Mouse (Mus musculus) ES-Bruce4 (cell line): ENCODE data around the gene Mrps7. TPM values are rescaled to one million over a fixed set of nuclear protein-coding genes. Genes with fewer than 3 reads are reported as not detected.
A peak's percentile ranks its signal among the peaks of the same experiment; 100 is the strongest.

Source experiments
- H3K27ac ChIP-seq: 2 replicates; pipeline ENCODE4 v1.5.1; 2012; ENCODE audit warnings: low read length, inconsistent platforms; ENCODE audit not compliant: insufficient read depth
- H3K27me3 ChIP-seq: 2 replicates; pipeline ENCODE4 v1.6.1; 2012; ENCODE audit warnings: mild to moderate bottlenecking, low read length, inconsistent platforms; ENCODE audit not compliant: control insufficient read depth, poor library complexity, insufficient read depth, severe bottlenecking
- H3K36me3 ChIP-seq: 2 replicates; pipeline ENCODE4 v1.6.1; 2012; ENCODE audit warnings: inconsistent platforms, mild to moderate bottlenecking, low read length, moderate library complexity; ENCODE audit not compliant: control insufficient read depth, poor library complexity, insufficient read depth, severe bottlenecking
- H3K4me1 ChIP-seq: one replicate; pipeline ENCODE4 v1.8.1; 2011; ENCODE audit warnings: low read length; ENCODE audit not compliant: control insufficient read depth, insufficient read depth
- H3K4me3 ChIP-seq: 2 replicates; pipeline ENCODE4 v1.5.1; 2011; ENCODE audit warnings: low read depth, mild to moderate bottlenecking, low read length
- H3K9ac ChIP-seq: 2 replicates; pipeline ENCODE4 v1.6.1; 2012; ENCODE audit warnings: low read depth, mild to moderate bottlenecking, inconsistent platforms; ENCODE audit not compliant: poor library complexity, severe bottlenecking
- H3K9me3 ChIP-seq: replicated peaks from 2 replicates; pipeline ENCODE4 v1.6.1; 2012; ENCODE audit warnings: mild to moderate bottlenecking, low read length, inconsistent platforms; ENCODE audit not compliant: control insufficient read depth, poor library complexity, insufficient read depth, severe bottlenecking
- CTCF ChIP-seq: IDR thresholded peaks from one replicate; pipeline ENCODE4 v1.8.1; 2011; ENCODE audit warnings: low read depth, low read length
- EP300 ChIP-seq: IDR thresholded peaks from 2 replicates; pipeline ENCODE4 v1.6.1; 2011; ENCODE audit warnings: low read depth, low read length; ENCODE audit not compliant: insufficient read depth
- POLR2A ChIP-seq: IDR thresholded peaks from one replicate; pipeline ENCODE4 v1.8.1; 2011; ENCODE audit warnings: low read length; ENCODE audit not compliant: insufficient read depth
- polyA plus RNA-seq: library from polyadenylated mRNA; stranded (reverse); fragments of >200 nt; gene quantifications from 2 replicates; pipeline ENCODE4 v1.2.4, GENCODE M21; 2011; ENCODE audit warnings: low read depth; ENCODE audit not compliant: missing spikeins, insufficient read depth, insufficient read length

Gene Mrps7
- polyA plus RNA-seq, 1 experiment: 35.5 TPM

- no peaks in the 10 kb centered on the region for H3K36me3 ChIP-seq
- no peaks in the 10 kb centered on the region for H3K27me3 ChIP-seq
- no peak overlapping the region for H3K27ac ChIP-seq
- no peak for TF ChIP-seq EP300
- no peak for TF ChIP-seq POLR2A
- no peaks in the 10 kb centered on the region for H3K9me3 ChIP-seq
- H3K4me1 ChIP-seq: peaks cover 4% of the 10 kb centered on the region
- no peak overlapping the region for H3K4me3 ChIP-seq
- no peak overlapping the region for H3K9ac ChIP-seq
Measured at GRCm38 (mm10) chr11:115634109-115634508, 30.4 kb downstream of the Mrps7 start.

GRCm38 (mm10) chr11:115635041-115635440, 31.3 kb downstream of the Mrps7 start:
- Histone ChIP-seq H3K9ac (no peak overlapping the region), H3K27ac (no peak overlapping the region), H3K4me1 (peaks cover 9% of the 10 kb centered on the region), H3K36me3 (no peaks in the 10 kb centered on the region), H3K27me3 (no peaks in the 10 kb centered on the region), H3K9me3 (no peaks in the 10 kb centered on the region), H3K4me3 (no peak overlapping the region)
- no peak for TF ChIP-seq POLR2A
- TF ChIP-seq CTCF: peak; percentile 45

- no peaks in the 10 kb centered on the region for H3K9me3 ChIP-seq
- TF ChIP-seq EP300 (no peak), CTCF (no peak), POLR2A (no peak)
- no peaks in the 10 kb centered on the region for H3K36me3 ChIP-seq
- H3K27me3 ChIP-seq: no peaks in the 10 kb centered on the region
- no peak overlapping the region for H3K4me3 ChIP-seq
- no peak overlapping the region for H3K27ac ChIP-seq
- H3K9ac ChIP-seq: no peak overlapping the region
- H3K4me1 ChIP-seq: peaks cover 9% of the 10 kb centered on the region
Measured at GRCm38 (mm10) chr11:115635484-115635883, 31.8 kb downstream of the Mrps7 start.

GRCm38 (mm10) chr11:115636960-115637359, 33.2 kb downstream of the Mrps7 start:
- no peaks in the 10 kb centered on the region for H3K27me3 ChIP-seq
- H3K4me1 ChIP-seq: peaks cover 13% of the 10 kb centered on the region
- TF ChIP-seq POLR2A (no peak), CTCF (no peak), EP300 (no peak)
- H3K27ac ChIP-seq: no peak overlapping the region
- H3K36me3 ChIP-seq: no peaks in the 10 kb centered on the region
- no peak overlapping the region for H3K4me3 ChIP-seq
- no peak overlapping the region for H3K9ac ChIP-seq
- H3K9me3 ChIP-seq: no peaks in the 10 kb centered on the region

GRCm38 (mm10) chr11:115638498-115639409, 35.0 kb downstream of the Mrps7 start:
- no peaks in the 10 kb centered on the region for H3K36me3 ChIP-seq
- no peak for TF ChIP-seq POLR2A
- TF ChIP-seq EP300: no peak
- TF ChIP-seq CTCF: no peak
- H3K9me3 ChIP-seq: no peaks in the 10 kb centered on the region
- H3K4me3 ChIP-seq: no peak overlapping the region
- H3K4me1 ChIP-seq: peaks cover 18% of the 10 kb centered on the region
- H3K9ac ChIP-seq: peak overlapping the region; percentile 3; the same call in 1 of the 2 replicates
- H3K27me3 ChIP-seq: no peaks in the 10 kb centered on the region
- peak overlapping the region; percentile 32 for H3K27ac ChIP-seq

GRCm38 (mm10) chr11:115639540-115639939, 35.8 kb downstream of the Mrps7 start:
- Histone ChIP-seq H3K9me3 (no peaks in the 10 kb centered on the region), H3K9ac (peak overlapping the region; percentile 3; the same call in 1 of the 2 replicates), H3K27me3 (no peaks in the 10 kb centered on the region), H3K4me1 (peaks cover 18% of the 10 kb centered on the region), H3K27ac (peak overlapping the region; percentile 32), H3K4me3 (no peak overlapping the region), H3K36me3 (no peaks in the 10 kb centered on the region)
- no peak for TF ChIP-seq CTCF
- TF ChIP-seq POLR2A: no peak
- TF ChIP-seq EP300: no peak
